Mouse (Mus musculus): ENCODE data around the gene Sec16a.

Sec16a gene

GRCm38 (mm10) chr2:26441261-26441660, 3.8 kb downstream of the Sec16a start:
- DNase-seq (ENCODE audit: low spot score in 2 of 2): no peak

- no peak for DNase-seq (ENCODE audit: low spot score in 2 of 2)
Measured at GRCm38 (mm10) chr2:26439671-26440070, 5.3 kb downstream of the Sec16a start.

GRCm38 (mm10) chr2:26438373-26438772, 6.6 kb downstream of the Sec16a start:
- no peak for DNase-seq (ENCODE audit: low spot score in 2 of 2)

- DNase-seq (ENCODE audit: low spot score in 2 of 2): no peak
Measured at GRCm38 (mm10) chr2:26437221-26437620, 7.8 kb downstream of the Sec16a start.

DNA sequence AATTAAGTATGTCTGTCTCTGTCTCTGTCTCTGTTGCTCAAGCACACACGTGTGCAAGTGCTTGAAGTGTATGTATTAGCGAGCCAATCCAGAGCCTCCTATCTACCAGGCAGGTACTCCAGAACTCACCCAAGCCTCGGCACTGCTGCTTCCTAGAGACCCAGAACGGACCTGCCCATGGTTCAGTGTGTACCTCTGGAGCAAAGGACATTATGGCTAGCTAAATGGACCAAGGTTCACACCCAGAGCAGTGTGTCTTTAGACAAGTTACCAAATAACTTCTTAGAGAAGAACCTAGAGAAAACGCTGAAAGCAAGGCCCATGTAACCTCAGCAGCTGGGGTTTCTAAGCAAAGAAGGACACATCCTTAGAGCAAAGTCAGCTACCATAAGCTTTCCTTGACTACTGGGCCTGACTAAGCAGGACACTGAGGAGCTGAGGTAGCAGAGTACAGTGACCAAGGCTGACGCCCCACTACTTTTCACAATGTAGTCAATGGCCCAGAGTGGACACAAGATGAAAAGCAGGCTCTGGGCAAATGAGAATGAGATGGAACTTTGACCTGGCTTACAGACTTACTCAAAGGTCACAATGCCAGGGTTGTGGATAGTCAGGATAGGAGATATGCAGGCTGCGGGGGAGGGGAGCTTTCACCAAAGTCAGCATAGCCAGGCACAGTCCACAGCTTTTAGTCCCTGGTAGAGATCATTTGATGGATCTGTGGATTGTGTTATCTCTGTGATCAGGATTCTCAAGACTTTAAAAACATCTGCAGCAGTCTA, 10.0 kb downstream of the Sec16a start:
- no peak for DNase-seq (ENCODE audit: low spot score in 2 of 2)

DNA sequence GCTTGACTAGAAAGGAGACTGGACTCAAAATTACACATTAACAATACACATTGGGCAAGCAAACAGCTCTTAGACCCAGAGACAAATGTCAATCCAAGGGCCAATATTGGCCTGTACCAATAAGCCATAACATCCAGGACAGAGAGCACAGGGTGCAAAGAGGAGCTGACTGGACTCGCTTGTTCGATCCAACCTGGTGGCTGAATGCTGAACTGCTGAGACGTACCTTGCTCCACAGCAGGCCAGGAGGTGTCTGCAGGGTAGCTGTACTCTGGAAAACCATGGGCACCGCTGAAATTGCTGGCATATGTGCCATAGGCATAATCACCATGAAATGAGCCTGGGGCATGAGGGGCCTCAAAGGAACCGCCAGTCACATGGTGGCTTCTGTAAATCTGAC, 15.2 kb downstream of the Sec16a start:
- no peak for DNase-seq (ENCODE audit: low spot score in 2 of 2)

- no peak for DNase-seq (ENCODE audit: low spot score in 2 of 2)
Measured at GRCm38 (mm10) chr2:26424541-26424940, 20.5 kb downstream of the Sec16a start.

DNA sequence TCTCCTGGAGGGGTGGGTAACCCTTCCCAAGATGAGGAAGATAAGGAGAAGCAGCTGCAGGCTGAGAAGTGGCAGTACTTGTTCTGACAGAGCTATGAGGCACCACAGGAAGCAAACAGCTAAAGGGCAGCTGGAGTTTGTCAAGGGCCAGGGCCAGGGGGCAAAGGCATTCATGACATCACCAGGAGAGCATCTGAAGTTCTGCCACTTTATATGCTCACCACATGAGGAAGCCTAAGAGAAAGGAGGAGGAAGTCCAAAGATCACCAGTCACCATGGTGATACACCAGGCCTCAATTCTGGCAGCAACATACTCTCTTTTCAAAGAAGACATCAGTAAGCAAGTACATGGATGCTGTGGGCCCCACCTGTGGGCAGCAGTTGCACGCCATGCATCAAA, 21.9 kb downstream of the Sec16a start:
- no peak for DNase-seq (ENCODE audit: low spot score in 2 of 2)

GRCm38 (mm10) chr2:26421969-26422368, 23.0 kb downstream of the Sec16a start:
- DNase-seq (ENCODE audit: low spot score in 2 of 2): no peak

DNA sequence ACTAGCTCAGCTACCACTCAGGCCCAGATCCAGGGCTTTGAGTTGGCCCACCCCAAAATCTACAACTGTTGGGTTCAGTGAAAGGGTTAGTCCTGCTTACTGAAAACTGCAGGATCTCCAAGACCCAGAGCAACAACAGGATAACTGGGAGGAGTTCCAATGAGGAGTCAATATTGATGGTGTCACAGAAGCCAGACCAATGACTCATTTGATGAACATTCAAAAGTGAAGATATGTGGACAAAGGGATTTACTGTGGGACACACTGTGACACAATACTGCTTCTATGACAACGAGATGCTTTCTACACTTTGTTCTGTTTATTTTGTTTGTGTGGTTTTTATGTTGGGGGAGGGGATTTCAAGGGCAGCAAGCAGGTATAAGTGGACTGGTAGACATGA, 26.9 kb downstream of the Sec16a start:
- DNase-seq (ENCODE audit: low spot score in 2 of 2): no peak

GRCm38 (mm10) chr2:26417066-26417465, 27.9 kb downstream of the Sec16a start:
- no peak for DNase-seq (ENCODE audit: low spot score in 2 of 2)

GRCm38 (mm10) chr2:26410931-26411411, 34.0 kb downstream of the Sec16a start:
- DNase-seq (ENCODE audit: low spot score in 2 of 2): no peak

DNA sequence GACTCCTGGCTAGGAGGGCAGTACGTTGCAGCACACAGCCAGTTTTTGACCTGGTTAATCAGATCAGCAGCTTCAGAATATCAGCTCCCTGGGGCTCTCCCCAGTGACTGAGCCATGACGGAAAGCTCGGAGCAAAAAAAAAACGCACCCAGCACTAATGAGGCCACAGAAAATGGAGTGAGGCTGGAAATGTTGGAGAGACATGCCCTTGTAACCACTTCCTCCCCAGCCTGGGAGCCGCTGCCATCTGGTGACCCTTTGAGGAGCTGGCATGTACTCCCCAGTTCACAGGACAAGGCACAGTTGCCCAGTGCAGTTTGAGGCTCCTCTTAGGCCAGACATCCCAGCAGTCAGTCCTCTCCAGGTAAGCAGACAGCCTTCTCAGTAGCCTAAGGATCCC, 34.9 kb downstream of the Sec16a start:
- DNase-seq (ENCODE audit: low spot score in 2 of 2): no peak

DNA sequence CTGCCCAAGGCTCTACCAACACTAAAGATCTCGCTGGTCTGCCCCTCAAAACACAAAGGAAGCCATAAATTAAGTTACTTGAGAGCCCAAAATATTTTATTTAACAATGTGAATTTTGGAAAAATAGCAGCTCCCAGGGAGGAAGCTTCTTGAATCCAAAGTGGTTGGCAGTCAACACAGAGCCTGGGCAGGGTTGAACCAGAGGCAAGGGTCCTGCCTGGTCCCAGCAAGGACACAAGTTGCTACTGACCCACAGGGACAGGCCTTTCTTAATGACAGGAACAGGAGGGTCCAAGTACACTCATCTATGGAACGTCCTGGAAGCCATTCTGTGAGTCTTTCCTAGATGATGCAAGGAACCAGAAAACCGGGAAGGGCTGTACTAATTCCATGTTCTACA, 35.7 kb downstream of the Sec16a start:
- no peak for DNase-seq (ENCODE audit: low spot score in 2 of 2)

- peak; percentile 99 for DNase-seq (ENCODE audit: low spot score in 2 of 2)
Measured at GRCm38 (mm10) chr2:26408515-26409356, 36.3 kb downstream of the Sec16a start, which contains the start of gene Inpp5e. Gene Inpp5e, minus strand, starts transcription at chr2:26409203.

DNA sequence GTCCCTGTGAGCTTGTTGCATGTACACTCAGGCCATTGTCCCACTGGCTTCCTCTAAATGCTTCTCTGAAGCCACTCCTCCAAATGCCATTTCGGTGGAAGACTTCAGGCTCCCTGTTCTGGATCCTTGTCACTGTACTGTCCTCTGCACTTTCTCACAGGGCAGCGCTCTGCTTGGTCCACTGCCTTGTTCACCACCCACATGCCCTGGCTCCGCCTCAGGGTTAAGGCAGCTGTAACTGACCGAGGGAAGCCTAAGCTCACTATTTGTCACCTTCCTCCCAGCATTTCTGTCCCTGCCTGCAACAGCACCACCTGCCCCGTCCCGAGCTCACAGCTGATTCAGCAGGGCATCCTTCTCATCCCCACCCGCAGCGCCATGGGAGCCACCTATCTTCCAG, 41.7 kb downstream of the Sec16a start:
- no peak for DNase-seq (ENCODE audit: low spot score in 2 of 2)

DNA sequence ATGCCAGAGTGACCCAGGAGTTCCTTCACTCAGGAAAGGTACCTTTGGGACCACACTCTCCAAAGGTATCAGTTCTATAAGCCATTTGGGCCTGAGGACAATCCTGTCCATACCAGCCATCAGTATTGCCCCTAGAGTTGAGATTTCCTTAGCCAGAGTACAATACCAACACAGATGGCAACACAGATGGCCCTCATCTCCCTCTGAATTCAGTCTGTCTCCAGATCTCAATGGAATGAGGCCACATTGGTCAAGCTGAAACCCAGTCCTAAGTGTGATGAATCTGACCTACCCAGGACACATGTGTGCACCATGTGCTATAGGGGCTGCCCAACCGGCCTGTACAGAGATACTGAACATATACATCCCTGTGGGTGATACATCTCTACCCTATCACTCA, 42.8 kb downstream of the Sec16a start:
- no peak for DNase-seq (ENCODE audit: low spot score in 2 of 2)

DNA sequence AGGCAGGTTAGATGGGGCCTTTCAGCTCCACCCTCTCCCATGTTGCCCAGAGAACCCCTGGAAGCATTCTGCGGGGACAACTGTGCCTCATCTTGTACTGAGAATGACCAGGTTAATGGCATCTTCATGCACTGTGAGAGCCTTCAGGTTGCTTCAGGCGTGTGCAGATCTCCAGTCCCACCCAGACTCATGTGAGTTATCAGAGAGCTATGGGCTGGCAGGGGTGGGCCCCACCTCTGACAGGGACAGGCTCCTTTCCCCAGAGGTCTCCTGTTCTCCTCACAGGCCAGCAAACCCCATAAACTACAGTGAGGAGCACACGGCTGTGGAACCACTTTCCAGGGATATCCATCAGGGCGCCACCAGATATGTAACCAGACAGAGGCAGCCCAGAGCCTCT, 44.0 kb downstream of the Sec16a start:
- no peak for DNase-seq (ENCODE audit: low spot score in 2 of 2)

DNA sequence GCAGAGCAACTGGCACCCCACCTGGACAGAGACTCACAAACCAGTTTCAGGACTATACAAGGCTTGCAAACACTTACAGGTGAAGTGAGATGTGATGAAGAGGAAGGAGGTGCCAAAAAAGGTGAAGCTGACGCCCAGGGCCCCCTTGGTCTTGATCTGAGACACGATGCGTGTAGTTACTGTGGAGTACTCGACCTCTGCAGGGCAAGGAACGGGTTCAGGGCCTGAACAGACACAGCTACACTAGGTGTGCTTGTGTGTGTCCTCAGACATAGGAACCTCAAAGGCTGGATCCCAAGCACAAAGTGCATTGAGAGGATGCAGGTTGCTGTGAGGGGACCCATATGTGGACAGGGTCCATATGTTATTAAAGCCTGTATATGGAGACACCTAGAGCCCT, 44.7 kb downstream of the Sec16a start:
- no peak for DNase-seq (ENCODE audit: low spot score in 2 of 2)

GRCm38 (mm10) chr2:26399647-26400046, 45.4 kb downstream of the Sec16a start:
- DNase-seq (ENCODE audit: low spot score in 2 of 2): no peak

GRCm38 (mm10) chr2:26398978-26399377, 46.0 kb downstream of the Sec16a start:
- no peak for DNase-seq (ENCODE audit: low spot score in 2 of 2)

- DNase-seq (ENCODE audit: low spot score in 2 of 2): no peak
Measured at GRCm38 (mm10) chr2:26391617-26392016, 53.4 kb downstream of the Sec16a start.

- DNase-seq (ENCODE audit: low spot score in 2 of 2): no peak
Measured at GRCm38 (mm10) chr2:26390954-26391353, 54.1 kb downstream of the Sec16a start.

Measured in cerebellum, postnatal 4 days (tissue).